Mouse (Mus musculus) spleen, adult 2 months (tissue): ENCODE data around the gene 0610030E20Rik.

ENCODE experiments used
- CTCF ChIP-seq: fragments of 200-500 bp; IDR thresholded peaks from 2 replicates; pipeline ENCODE4 v1.5.1; 2011; ENCODE audit warnings: mild to moderate bottlenecking, inconsistent platforms; ENCODE audit not compliant: insufficient read depth, insufficient read length, insufficient replicate concordance; ENCODE audit errors: extremely low read depth
- POLR2A ChIP-seq: fragments of 200-500 bp; IDR thresholded peaks from 2 replicates; pipeline ENCODE4 v1.6.1; 2011; ENCODE audit warnings: low read depth, low read length, inconsistent platforms

- TF ChIP-seq CTCF (no peak), POLR2A (no peak)
Measured at GRCm38 (mm10) chr6:72348411-72348810, 1.3 kb downstream of the 0610030E20Rik start.
